Mouse (Mus musculus): ENCODE measurements at regions not wholly inside any gene's neighbourhood (a gene's known extent, or its start where the extent isn't known, plus 50 kb on each side); places are given as distances from the start of the nearest gene placed in this dataset.

GRCm38 (mm10) chr3:99657617-99658016 is 227.6 kb upstream of the Spag17 start:
- DNase-seq, result no peak
- WGBS, result 92% methylated on average over 5 of the region's 5 CpGs
- no peaks in the 10 kb centered on the region for H3K27me3 ChIP-seq (ENCODE audit: control insufficient read depth, insufficient read depth, low read length)
- H3K4me1 ChIP-seq (ENCODE audit: control insufficient read depth, insufficient read depth, low read length), result no peaks in the 10 kb centered on the region
- TF ChIP-seq CTCF (IDR thresholded peaks at IDR 0.05; ENCODE audit: borderline replicate concordance, insufficient read depth, low read depth, low read length) (no peak), POLR2A (IDR thresholded peaks at IDR 0.05; ENCODE audit: borderline replicate concordance, insufficient read depth, low read length) (no peak)
- no peak overlapping the region for H3K4me3 ChIP-seq (replicated peaks; ENCODE audit: insufficient read depth, low read depth, low read length)
- H3K27ac ChIP-seq (ENCODE audit: insufficient read depth, low read length), result no peak overlapping the region

- Histone ChIP-seq H3K27me3 (ENCODE audit: control insufficient read depth, insufficient read depth, low read length) (no peaks in the 10 kb centered on the region), H3K27ac (ENCODE audit: insufficient read depth, low read length) (no peak overlapping the region), H3K4me1 (ENCODE audit: control insufficient read depth, insufficient read depth, low read length) (no peaks in the 10 kb centered on the region), H3K4me3 (replicated peaks; ENCODE audit: insufficient read depth, low read depth, low read length) (no peak overlapping the region)
- no peak for DNase-seq
- TF ChIP-seq CTCF (IDR thresholded peaks at IDR 0.05; ENCODE audit: borderline replicate concordance, insufficient read depth, low read depth, low read length) (no peak), POLR2A (IDR thresholded peaks at IDR 0.05; ENCODE audit: borderline replicate concordance, insufficient read depth, low read length) (no peak)
- WGBS, result 89% methylated on average over 6 of the region's 6 CpGs
These were observed 221.4 kb upstream of the Spag17 start for GRCm38 (mm10) chr3:99663783-99664182.

DNA sequence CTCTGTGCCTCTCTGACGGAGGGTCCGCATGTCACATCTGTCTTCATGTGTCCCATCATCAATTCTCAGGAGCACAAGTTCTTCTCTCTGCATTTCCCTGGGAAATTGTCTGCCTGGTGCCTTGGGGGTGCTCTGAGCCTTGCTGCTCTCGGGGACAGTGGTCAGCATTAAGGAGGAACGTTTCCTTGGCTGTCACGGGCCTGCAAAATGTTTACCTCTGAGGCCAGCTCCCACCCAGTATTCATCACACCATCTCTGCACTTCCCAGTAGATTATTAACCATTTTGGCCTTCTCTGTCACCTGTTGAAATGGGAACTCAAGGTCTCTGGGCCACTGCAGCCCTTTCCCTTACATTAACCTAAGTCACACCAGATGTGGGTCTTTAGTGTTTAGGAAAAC is 219.8 kb upstream of the Spag17 start:
- 83% methylated on average over 5 of the region's 5 CpGs for WGBS
- Histone ChIP-seq H3K27me3 (ENCODE audit: control insufficient read depth, insufficient read depth, low read length) (no peaks in the 10 kb centered on the region), H3K4me1 (ENCODE audit: control insufficient read depth, insufficient read depth, low read length) (no peaks in the 10 kb centered on the region), H3K4me3 (replicated peaks; ENCODE audit: insufficient read depth, low read depth, low read length) (no peak overlapping the region), H3K27ac (ENCODE audit: insufficient read depth, low read length) (no peak overlapping the region)
- TF ChIP-seq POLR2A (IDR thresholded peaks at IDR 0.05; ENCODE audit: borderline replicate concordance, insufficient read depth, low read length) (no peak), CTCF (IDR thresholded peaks at IDR 0.05; ENCODE audit: borderline replicate concordance, insufficient read depth, low read depth, low read length) (no peak)
- no peak for DNase-seq

DNA sequence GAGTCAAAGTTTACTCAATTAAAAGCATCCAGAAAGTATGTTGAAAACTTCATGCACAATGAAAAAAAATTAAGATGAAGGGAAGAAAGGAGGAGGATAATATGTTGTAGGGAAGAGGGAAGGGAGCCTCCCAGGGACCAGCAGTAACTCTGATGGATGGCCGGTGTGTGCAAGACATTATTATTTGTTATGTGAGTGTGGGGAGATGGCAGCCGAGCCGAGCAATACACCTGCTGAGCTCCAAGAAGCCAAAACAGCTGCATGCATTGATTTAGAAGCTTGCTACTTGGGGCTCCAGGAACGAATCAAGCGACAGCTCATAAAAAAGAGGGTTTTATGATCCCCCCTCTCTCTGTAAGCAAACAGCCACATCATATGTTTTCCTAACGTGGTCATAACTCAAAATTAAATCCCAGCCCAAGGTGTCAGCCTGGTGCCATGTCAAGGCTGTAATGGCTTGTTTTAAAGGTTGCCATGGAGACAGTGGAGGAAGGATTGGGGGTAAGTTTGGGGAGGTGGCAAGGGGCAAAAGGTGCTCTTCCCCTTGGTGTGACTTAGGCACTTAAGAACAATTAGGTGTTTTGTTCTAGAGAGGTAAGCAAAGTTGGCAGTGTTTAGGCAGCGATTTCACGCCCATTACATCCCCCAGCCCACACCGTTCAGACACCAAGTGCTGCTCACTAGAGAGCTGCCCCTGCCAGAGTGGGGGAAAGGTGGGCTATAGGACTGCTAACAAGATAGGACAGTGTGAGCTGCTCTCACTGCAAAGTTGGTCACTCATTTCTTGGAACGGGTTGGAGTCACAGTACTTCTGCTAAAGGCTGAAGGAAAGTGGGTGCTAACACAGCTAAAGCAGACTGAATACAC is 219.1 kb upstream of the Spag17 start:
- 25% methylated on average over 10 of the region's 10 CpGs for WGBS
- H3K4me1 ChIP-seq (ENCODE audit: control insufficient read depth, insufficient read depth, low read length), result no peaks in the 10 kb centered on the region
- DNase-seq, result no peak
- no peak overlapping the region for H3K27ac ChIP-seq (ENCODE audit: insufficient read depth, low read length)
- H3K27me3 ChIP-seq (ENCODE audit: control insufficient read depth, insufficient read depth, low read length), result no peaks in the 10 kb centered on the region
- TF ChIP-seq POLR2A (IDR thresholded peaks at IDR 0.05; ENCODE audit: borderline replicate concordance, insufficient read depth, low read length) (no peak), CTCF (IDR thresholded peaks at IDR 0.05; ENCODE audit: borderline replicate concordance, insufficient read depth, low read depth, low read length) (no peak)
- H3K4me3 ChIP-seq (replicated peaks; ENCODE audit: insufficient read depth, low read depth, low read length), result no peak overlapping the region

GRCm38 (mm10) chr3:99674145-99674544 is 211.1 kb upstream of the Spag17 start:
- TF ChIP-seq CTCF (IDR thresholded peaks at IDR 0.05; ENCODE audit: borderline replicate concordance, insufficient read depth, low read depth, low read length), result no peak
- TF ChIP-seq POLR2A (IDR thresholded peaks at IDR 0.05; ENCODE audit: borderline replicate concordance, insufficient read depth, low read length), result no peak
- Histone ChIP-seq H3K4me3 (replicated peaks; ENCODE audit: insufficient read depth, low read depth, low read length) (no peak overlapping the region), H3K4me1 (ENCODE audit: control insufficient read depth, insufficient read depth, low read length) (no peaks in the 10 kb centered on the region), H3K27me3 (ENCODE audit: control insufficient read depth, insufficient read depth, low read length) (no peaks in the 10 kb centered on the region), H3K27ac (ENCODE audit: insufficient read depth, low read length) (no peak overlapping the region)
- DNase-seq, result no peak
- 89% methylated on average over 2 of the region's 2 CpGs for WGBS

DNA sequence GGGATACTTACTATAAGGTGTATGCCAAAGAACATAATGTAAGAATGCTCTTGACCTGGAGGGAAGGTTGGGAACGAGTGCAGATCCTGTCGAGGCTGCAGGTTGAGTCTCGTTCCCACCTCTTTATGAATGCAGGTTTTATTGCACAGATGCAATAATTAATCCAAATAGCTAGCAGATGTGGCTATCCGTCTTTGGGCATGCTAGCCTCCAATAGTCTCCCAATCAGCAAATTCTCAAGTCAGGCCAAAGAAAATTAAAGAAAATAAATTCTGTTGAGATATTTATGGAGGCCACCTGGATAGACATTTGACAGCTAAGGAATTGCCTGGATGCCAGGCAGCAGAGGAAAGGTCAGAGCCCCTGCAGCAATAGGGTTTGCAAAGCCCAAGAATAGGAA is 175.7 kb upstream of the Spag17 start:
- H3K27me3 ChIP-seq (ENCODE audit: control insufficient read depth, insufficient read depth, low read length), result no peaks in the 10 kb centered on the region
- H3K27ac ChIP-seq (ENCODE audit: insufficient read depth, low read length), result no peak overlapping the region
- DNase-seq, result no peak
- H3K4me3 ChIP-seq (replicated peaks; ENCODE audit: insufficient read depth, low read depth, low read length), result no peak overlapping the region
- TF ChIP-seq CTCF (IDR thresholded peaks at IDR 0.05; ENCODE audit: borderline replicate concordance, insufficient read depth, low read depth, low read length), result no peak
- TF ChIP-seq POLR2A (IDR thresholded peaks at IDR 0.05; ENCODE audit: borderline replicate concordance, insufficient read depth, low read length), result no peak
- WGBS, result 83% methylated on average over 4 of the region's 4 CpGs
- H3K4me1 ChIP-seq (ENCODE audit: control insufficient read depth, insufficient read depth, low read length), result no peaks in the 10 kb centered on the region

DNA sequence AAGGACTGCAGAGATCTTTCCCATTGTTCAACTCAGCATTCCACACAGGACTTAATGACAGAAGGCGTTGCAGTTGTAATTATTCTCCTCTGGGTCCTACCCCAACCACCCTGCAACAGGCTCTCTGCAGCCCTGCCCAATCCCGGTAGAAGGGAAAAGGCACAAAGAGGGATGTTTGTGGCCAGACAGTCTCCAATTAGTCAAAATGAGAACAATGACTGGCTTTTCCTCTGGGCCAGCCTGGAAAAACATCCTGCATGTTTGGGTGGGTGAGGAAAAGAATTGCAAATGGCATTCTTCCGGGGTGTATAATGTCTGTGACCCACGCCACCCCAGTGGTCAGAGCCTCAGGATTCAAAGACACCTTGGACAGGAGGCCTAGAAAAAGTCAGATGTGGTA is 168.8 kb upstream of the Spag17 start:
- H3K27ac ChIP-seq (ENCODE audit: insufficient read depth, low read length), result no peak overlapping the region
- WGBS, result 72% methylated on average over 4 of the region's 4 CpGs
- H3K27me3 ChIP-seq (ENCODE audit: control insufficient read depth, insufficient read depth, low read length), result no peaks in the 10 kb centered on the region
- no peak for DNase-seq
- TF ChIP-seq POLR2A (IDR thresholded peaks at IDR 0.05; ENCODE audit: borderline replicate concordance, insufficient read depth, low read length), result no peak
- no peak for TF ChIP-seq CTCF (IDR thresholded peaks at IDR 0.05; ENCODE audit: borderline replicate concordance, insufficient read depth, low read depth, low read length)
- H3K4me3 ChIP-seq (replicated peaks; ENCODE audit: insufficient read depth, low read depth, low read length), result no peak overlapping the region
- H3K4me1 ChIP-seq (ENCODE audit: control insufficient read depth, insufficient read depth, low read length), result no peaks in the 10 kb centered on the region

- WGBS, result 84% methylated on average over 3 of the region's 3 CpGs
- no peaks in the 10 kb centered on the region for H3K27me3 ChIP-seq (ENCODE audit: control insufficient read depth, insufficient read depth, low read length)
- H3K4me3 ChIP-seq (replicated peaks; ENCODE audit: insufficient read depth, low read depth, low read length), result no peak overlapping the region
- no peak overlapping the region for H3K27ac ChIP-seq (ENCODE audit: insufficient read depth, low read length)
- H3K4me1 ChIP-seq (ENCODE audit: control insufficient read depth, insufficient read depth, low read length), result no peaks in the 10 kb centered on the region
- DNase-seq, result no peak
- no peak for TF ChIP-seq POLR2A (IDR thresholded peaks at IDR 0.05; ENCODE audit: borderline replicate concordance, insufficient read depth, low read length)
- no peak for TF ChIP-seq CTCF (IDR thresholded peaks at IDR 0.05; ENCODE audit: borderline replicate concordance, insufficient read depth, low read depth, low read length)
These were observed 147.0 kb upstream of the Spag17 start for GRCm38 (mm10) chr3:99738093-99738803.
